Mouse (Mus musculus) myocyte (in vitro differentiated cells): ENCODE data around the gene D5Ertd579e.

Experiments used
- CEBPB ChIP-seq: IDR thresholded peaks from 2 replicates; pipeline ENCODE4 v1.6.1; 2011; ENCODE audit warnings: mild to moderate bottlenecking, moderate library complexity; ENCODE audit not compliant: poor library complexity, insufficient read depth, severe bottlenecking
- MAX ChIP-seq: IDR thresholded peaks from one replicate; pipeline ENCODE4 v1.6.1; 2011; ENCODE audit warnings: low read depth, mild to moderate bottlenecking, control low read depth
- TCF3 ChIP-seq: IDR thresholded peaks from one replicate; pipeline ENCODE4 v1.6.1; 2011; ENCODE audit warnings: low read depth, control low read depth; ENCODE audit not compliant: insufficient read length

GRCm38 (mm10) chr5:36669021-36670008 lies 26.5 kb downstream of the D5Ertd579e start:
- TF ChIP-seq TCF3 (no peak), MAX (no peak), CEBPB (no peak)
